Mouse (Mus musculus) thymus, postnatal 10 days (tissue): ENCODE measurements at regions not wholly inside any gene's neighbourhood (a gene's known extent, or its start where the extent isn't known, plus 50 kb on each side); places are given as distances from the start of the nearest gene placed in this dataset.
"Not testable (repeated sequence)": the region's sequence is repeated elsewhere in the genome, so short reads cannot be mapped to it uniquely, and the experiment has no call there.

Experiments
- DNase-seq, 2 experiments: peaks; one replicate each; pipeline ENCODE4 v3.0.0; 2021; ENCODE audit warnings: low spot score in 2 of 2

DNA sequence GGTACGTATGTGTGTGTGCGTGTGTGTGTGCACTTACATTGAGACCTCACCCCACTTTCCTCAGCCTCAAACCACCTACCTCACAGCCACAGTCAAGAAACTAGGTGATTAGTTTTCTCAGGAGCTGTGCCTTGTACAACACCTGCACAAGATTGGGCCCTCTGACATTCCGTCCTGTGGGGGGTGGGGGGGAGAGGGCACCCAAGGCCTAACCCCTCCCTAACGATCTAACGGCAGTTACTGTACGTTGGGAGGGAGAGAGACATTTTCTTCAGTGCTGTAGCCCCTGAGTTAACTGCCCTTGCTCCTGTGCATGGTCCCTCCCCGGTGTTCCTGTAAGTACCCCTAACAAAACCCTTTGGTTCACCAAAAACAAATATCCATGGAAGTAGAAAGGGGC lies 250.0 kb downstream of the Gadd45g start:
- DNase-seq, result no peak

DNA sequence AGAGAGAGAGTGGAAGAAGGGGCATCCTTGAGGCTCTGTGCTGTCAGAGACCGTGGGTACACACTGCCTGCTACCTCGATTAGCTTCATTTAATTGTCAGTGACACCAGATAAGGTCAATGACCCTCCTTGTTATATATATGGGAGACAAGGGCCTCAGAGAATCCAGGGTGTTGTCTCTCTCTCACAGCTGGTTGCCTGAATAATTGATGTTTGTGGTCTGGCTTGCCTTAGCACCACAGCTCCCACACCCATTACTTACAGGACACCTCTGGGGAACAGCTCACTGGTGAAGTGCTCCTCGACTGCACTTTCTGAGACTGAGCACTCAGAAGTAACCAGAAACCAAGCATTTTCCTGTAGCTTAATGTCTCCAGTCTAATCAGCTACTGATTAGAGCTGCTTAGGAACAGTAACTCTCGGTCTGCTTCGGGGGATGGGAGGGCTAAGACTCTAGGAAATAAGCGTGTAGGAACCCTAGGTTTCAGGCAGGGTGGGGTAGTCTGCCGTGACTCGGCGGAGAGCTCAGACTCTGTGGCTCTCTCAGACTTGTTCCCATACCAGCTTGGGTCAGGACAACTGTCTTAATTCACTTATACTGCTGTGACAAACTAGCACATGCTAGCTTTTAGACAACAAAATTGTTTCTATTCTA lies 259.6 kb downstream of the Gadd45g start:
- no peak for DNase-seq

DNA sequence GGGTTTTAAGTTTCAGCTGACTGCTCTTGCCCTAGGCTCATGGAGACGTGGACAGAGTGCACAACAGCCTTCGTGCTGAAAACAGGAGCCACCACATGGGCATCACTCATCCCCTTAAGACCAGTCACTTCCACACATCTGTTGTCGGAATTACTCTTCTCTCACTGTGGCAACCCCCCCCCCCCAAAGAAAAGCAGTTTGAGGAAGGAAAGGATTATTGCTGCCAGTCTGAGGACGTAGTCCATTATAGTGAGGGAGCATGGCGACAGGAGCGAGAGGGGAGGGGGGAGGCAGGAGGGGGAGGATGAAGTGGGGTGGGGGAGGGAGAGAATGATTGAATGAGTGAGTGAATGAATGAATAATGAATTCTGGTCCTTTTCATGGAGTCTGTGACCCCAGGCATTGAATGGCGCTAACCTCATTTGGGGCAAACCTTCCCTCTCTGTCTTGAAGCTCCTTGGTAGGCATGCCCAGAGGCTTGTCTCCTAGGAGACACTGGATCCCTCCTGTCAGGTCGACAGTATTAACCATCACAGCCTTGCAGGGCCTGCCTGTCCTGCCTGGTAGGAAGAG lies 262.0 kb downstream of the Gadd45g start:
- DNase-seq, result no peak

DNA sequence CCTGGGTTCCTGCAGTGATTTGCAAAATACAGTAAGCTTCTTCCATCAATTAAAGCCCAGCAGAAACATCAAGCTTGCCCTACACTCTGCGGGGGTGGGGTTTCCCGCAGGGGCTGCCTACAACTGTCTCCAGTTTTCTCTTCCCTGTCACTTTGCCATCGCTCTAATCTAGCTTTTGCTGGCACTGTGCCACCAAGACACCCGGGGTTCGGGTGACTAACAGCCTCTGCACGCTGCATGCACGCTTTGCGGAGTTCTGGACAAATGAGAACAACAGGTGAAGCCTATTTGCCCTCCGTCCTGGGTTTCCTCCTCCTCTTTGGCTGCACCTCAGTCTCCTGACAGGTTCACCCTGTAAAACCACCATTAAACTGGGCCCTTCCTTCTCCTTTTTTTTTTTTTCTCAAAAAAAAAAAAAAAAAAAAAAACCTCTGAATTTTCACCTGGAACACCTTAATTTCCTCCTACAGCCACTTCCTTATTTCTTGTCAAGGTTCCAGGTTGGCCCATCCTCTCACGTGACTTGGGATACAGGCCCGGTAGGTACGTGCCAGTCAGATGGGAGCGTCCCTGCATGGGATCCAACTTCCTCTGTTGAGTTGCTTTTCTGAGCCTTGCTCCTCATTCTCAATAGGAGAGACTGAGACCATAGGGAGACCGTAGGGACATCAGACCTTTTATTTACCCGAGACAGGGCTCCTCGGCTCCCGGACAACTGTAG lies 262.7 kb downstream of the Gadd45g start:
- no peak for DNase-seq

DNA sequence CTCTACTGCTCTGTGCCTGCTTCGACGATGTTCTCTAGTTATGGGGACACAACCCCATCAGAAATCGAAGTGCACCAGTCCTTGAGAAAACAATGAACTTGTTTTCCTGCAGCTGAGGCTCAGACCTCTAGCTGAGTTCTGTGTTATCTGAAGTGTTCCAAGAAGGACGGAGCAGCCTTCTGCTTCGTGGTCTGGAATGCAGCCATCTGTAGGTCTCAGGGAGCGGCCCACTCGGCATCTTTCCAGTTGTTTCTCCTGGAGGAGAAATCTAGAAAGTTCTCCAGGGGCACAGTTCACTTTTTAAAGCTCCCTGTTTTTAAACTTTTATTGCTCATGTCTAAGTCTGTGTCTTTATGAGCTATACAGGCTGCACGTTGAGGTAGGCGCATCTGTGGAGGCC lies 264.3 kb downstream of the Gadd45g start:
- DNase-seq, result no peak

DNA sequence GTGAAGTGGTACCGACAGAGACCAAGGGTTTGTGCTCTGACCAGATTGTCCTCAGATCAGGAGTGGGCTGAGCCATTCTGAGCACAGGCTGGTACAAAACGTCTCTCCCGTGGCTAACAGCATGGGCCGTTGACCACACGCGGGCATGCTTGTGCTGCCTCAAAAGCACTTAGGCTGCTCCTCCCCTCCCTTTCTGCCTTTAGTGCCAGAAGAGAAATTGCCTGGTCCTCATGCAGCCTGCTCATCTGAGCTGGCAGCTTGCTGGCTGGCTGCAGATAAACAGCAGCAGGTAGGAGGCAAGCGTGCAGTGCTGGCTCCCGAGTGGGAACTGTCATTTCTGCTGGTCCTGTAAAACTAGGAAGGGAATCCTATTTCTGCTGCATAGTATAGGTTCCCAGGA lies 267.1 kb downstream of the Gadd45g start:
- no peak for DNase-seq

DNA sequence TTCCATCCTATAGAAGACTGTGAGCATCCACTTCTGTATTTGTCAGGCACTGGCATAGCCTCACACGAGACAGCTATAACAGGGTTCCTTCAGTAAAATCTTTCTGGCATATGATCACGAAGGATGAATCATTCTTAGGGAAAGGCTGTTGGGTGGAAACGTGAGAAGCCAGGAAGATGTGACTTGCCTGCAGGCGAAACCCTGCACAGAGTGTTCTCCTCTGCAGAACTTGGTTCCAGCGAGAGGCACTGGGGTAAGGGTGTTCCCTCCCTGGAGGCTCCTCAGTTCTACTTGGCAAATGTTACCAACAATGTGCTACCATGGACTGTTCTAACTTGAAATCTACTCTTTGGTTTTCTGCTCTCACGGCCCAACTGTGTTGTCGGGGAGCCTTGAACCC lies 268.0 kb downstream of the Gadd45g start:
- no peak for DNase-seq

DNA sequence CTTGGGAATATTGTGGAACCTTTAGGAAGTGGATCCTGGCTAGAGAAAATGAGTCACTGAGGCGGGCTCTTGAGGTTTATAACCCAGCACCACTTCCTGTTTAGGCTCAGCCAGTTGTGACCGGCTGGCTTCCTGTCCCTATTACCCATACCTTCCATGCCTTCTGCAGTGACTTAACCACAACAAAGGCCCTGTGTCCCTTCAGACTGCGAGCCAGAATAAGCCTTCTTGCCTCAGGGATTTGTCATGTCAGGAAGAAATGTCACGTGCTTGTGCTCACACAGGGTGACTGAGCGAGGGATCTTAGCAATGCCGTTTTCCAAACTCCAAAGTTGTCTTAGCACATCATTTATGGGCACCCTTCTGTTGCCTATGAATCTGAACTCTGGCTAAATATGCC lies 268.5 kb downstream of the Gadd45g start:
- no peak for DNase-seq

DNA sequence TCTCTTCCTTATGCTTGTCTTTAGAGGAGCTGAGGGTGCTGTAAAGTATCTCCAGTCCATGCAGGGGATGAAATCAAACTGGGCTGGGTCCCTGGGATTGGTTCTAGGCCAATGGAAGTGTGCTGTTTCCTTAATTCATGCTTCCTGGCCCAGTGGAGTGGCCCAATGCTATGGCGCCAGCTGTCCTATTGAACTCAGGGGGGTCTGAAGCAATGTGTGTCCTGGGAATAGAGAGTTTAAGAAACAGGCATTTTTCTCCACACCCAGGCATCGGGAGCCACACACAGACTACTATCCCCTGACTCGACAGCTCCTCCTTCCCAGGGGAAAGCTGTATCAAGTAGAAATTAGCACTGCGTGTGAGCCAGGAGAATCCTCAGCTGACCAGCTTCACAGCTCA lies 269.8 kb downstream of the Gadd45g start:
- no peak for DNase-seq

DNA sequence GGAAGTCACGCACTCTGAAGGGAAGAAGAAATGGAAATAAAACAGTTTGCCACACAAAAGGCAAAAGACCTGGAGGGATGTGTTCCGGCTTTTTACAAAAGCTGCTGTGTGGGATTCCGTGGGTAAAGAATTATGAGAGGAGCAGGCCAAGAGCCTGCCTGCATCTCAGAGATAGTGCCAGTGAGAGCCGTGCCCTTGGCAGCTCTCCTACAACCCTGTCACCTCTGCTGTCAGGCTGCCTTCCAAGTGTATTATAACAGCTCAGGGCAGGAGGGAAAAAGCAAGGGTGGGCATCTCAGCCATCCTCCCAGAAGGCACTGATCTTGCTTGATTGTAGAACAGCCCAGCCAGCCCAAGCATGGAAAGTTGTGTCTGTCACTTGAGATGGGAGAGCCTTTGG lies 270.3 kb downstream of the Gadd45g start:
- no peak for DNase-seq

DNA sequence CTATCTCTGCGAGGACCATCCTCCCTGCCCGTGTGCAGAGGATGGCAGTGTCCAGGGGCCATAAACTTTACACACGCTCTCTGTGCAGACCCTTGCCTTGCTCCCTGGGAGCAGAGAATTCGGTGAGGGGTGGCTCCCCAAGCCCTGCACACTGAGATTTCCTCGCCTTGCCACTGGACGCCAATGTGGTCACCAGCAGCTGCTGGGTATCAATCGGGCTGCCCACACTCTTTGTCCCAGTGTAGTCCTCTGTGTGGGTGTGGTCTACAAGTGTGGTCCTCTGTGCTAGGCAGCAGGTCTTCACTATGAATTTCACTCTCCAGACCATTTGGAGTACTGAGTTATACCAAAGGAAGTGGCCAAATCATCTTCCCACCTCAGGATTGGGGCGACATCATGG lies 274.3 kb downstream of the Gadd45g start:
- DNase-seq, result no peak

DNA sequence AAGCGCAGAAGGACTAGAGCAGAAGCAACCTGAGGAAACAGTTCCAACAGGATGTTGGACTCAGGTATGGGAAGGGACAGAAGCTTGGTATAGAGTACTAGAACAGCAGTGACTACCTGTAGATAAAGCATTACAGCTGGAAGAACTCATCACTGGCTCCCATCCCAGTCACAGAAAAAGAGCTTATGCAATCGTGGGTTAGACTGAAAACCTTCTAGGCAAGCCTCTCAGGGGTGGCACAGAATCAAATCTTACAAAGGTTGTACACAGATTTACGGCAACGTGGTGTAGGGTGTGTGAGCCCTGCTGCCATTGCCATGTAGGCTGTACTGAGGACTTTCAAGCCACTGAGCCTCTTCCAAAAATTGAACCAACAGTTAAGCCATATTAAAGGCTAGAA lies 278.6 kb downstream of the Gadd45g start:
- no peak for DNase-seq

DNA sequence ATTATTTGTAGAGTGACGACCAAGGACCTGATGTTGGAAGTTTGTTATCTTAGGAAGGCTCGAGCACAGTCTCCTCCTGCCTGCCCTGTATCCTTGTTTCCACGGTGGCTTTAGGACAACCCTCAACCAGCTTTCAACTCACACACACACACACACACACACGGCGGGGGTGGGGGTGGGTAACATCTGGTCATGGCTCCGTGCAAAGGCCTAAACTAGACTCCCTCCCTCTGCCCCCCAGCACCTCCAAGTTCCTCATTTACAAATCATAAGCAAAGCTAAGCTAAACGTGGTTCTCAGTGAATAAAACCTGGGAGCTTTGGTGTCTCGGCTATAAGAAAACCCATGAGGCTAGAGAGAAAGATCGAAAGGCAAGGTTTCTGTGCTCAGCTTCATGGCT lies 281.3 kb downstream of the Gadd45g start:
- DNase-seq, result no peak

DNA sequence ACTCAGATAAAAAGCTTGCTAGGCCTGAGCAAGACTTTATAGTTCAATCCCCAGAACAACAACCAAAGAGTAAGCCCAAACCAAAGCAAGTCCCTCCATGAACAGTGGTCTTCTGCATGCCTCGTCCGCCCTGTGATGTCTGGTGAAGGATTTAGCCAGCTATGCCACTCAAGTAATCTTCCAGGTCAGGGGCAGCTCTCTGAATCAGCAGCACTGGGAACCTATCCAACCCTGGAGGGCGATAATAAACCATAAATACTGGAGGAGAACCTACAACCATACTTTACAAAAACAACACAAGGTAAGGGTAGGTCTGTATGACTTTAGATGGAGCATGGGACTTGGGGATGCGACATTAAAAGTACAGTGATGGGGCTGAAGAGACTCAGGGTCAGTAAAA lies 283.0 kb downstream of the Gadd45g start:
- no peak for DNase-seq

DNA sequence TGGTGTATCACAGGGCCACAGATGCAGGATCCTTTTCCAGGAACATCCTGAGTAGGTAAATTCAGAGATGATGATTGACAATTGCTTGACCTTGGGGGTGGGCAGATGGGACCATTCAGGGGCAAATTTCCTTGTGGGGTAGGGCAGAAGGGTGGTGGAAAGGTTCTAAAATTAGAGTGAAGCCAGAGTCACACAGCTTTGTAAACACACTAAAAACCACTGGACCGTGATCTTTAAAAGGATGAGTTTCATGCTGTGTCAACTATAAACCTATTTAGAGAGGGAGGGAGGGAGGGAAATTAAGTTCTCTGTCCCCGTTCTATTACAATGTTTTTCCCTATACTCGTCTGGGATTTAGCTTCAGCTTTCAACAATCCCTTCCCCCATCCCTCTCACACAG lies 286.7 kb downstream of the Gadd45g start:
- no peak for DNase-seq

DNA sequence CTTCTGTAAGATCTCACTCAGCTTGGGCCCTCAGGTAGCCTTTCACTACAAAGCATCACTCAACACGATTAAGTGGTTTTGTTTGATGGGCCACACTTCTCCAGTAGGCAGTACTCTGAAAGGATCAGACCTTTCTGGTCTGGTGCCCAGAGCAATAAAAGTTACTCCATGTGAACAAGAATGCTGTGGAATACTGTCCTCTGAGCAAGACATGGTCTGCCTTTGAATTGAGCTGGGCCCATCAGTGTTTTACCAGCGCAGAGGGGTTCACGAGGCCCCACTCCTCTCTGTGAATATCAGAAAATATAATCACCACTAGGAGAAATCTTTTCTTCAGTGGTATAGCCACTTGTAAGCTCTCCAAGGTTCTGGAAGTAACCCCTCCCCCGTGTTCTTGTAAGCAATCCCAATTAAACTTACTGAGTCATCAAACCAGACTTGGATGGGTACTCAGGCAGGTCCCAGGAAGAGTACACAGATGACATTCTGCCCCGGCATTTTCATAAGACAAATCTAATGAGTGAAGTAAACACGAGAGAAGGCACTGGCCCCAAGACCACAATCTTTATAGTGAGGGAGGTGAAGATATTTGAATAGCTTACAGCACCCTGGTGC lies 292.0 kb downstream of the Gadd45g start:
- no peak for DNase-seq

DNA sequence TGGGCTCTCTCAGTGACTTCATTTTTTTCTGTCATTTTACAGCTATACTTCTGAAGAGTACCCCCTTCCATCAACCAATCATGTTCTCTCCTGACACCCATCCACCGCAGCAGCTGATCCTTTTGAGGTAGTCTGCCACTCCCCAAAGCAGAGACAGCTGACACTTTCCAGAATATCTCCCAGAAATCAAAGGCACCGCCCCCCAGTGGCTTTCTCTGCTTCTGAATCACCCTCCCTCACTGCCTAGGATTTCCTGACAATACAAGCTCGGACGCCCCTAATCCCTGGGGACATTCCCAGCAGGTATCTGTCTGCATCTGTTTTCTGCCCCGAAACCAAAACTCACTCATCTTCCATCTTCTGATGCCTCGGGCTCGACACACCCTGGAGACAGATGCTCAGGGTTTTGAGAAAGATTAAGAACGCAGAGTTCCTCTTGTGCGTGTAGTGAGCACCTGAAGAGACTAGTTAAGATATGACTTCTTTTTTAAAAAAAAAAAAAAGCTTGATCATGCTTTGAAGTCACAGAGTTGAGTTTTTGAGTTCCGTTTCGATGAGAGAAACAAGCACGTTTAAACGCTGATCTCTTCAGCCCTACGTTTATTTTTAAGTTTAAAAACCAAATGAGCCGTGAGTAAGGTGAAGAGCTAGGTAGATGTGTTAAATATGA lies 292.8 kb downstream of the Gadd45g start:
- no peak for DNase-seq

DNA sequence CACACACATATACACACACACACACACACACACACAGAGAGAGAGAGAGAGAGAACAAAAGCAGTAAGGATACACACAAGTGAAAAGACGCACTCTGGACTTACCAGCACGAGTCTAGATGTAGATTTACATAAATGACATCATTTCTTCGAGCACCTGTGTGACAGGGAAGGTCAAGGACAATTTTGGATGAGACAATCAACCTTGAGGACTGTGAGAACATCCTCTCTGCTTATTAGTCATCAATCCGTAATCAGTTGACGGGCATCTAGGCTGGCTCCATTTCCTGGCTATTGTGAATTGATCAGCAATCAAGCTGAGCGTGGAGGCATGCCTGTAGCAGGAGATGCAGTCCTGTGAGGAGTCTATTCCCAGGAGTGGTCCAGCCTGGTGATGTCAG lies 293.7 kb downstream of the Gadd45g start:
- DNase-seq, result no peak

DNA sequence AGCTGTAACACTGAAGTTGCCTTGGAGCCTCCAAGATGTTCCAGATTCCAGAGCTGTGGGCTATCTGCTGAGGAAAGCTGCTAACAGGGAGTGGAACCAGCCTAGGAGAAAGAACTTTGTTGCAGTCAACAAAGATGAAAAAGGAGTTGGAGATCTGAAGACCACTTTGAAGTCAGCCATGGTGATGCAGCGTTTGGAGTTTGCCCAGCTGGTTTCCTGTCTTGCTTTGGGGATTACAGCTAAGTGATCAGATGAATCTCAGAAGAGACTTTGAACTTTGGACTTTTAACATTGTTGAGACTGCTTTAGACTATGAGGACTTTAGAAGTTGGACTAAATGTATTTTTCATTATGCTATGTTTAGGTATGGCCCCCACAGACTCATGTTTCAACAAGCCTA lies 297.6 kb downstream of the Gadd45g start:
- not testable (repeated sequence) for DNase-seq

DNA sequence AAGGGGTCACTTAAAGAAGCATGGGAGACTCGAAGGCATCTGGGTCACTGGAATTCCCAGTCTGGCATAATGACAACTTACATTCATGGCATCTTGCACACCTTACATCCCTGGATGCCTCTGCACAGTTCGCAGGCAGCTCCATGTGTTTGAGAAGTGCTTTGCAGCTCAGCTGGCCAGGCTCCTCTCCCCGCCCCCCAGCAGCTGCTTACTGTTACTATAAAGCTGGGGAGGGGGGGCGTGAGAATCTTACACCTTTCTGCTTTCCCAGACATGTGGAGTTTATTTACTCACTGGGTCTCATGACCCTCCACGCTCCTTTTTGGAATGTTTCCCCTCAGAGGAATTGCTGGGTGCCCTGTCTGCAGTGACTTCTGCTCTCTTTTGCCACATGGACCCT lies 299.4 kb downstream of the Gadd45g start:
- no peak for DNase-seq

DNA sequence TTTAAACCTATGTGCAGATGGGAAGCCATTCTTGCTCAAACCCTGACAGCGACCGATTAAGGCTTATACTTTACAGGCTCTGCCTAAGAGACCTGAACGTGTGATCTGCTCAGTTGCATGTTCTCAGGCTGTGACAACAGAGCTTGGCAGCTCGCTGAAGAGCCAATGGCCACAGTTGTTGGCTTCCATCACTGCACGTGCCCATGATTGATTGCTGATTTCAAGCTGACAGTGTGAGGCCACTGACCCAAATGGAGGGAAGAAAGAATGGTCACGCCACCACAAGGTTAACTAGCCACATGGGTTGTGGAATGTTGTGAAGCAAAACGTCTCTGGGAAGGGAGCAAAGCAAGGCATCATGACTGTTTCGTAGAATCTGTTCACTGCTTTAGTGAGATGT lies 303.8 kb downstream of the Gadd45g start:
- no peak for DNase-seq

DNA sequence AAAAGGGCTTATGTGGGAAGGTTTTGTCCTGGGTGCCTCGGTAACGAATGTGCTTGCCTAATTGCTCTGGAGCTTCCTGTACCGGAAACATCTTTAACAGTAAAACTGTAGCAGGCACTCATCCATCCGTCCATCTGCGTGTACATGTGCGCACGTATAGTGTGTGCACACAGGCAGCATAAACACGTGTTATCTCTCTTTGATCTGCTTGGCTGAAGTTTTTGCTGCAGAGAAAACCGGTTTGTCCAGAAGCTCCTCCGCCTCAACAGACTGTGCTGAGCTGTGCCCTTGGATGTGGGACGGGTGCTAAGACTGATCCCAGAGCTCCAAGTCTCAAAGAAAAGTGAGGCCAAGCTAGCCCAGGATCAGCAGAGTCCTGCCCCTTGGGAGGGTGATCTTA lies 305.3 kb downstream of the Gadd45g start:
- no peak for DNase-seq

DNA sequence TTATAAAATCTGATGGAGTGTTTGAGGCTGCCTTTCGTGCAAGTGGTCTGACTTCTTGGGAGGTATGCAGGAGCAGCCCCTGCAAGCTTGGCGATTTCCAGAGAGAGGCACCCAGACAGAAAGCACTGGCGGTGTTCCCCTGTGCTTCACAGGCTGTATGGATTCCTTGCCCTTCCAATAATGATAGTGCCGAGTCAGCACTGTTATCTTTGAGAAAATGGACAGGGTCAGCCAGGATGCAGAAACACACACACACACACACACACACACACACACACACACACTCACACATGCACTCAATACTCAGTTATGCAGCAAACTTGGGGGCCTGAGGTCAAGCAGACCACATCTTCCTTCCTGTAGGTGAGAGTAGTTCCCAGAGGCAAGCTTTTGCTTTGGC lies 305.7 kb downstream of the Gadd45g start:
- no peak for DNase-seq
